Comparison of ENCODE assay signal across 24 mouse cellular contexts in genomic region chr13:30245573-30245972, GRCm38 (mm10).
DNase-seq lines count a peak whose midpoint lies in the region; ATAC-seq and TF ChIP-seq lines count a peak whose summit lies in the region.
"Had no signal": no experiment of that assay in that cellular context is flagged by ENCODE, and none has a peak within 500 bp of the region (broad histone marks: within the 10 kb centered on the region; RNA-seq: fewer than 3 reads in every experiment).

No protein-coding gene starts in this region.

- peaks cover 12% of the 10 kb centered on the region for H3K4me1 ChIP-seq in lung, embryonic 14.5 days (ENCODE audit: insufficient read depth)
- no peaks in the 10 kb centered on the region; the same call in 1 of the 2 replicates for H3K4me1 ChIP-seq in lung, adult 2 months (ENCODE audit: control insufficient read depth, insufficient read depth, low read length)
- H3K4me1 ChIP-seq: forebrain, embryonic 13.5 days had no signal

- peaks cover 4% of the 10 kb centered on the region; the same call in 1 of the 2 replicates for H3K36me3 ChIP-seq in lung, embryonic 14.5 days (ENCODE audit: insufficient read depth)
- H3K36me3 ChIP-seq: forebrain, embryonic 10.5 days; heart, embryonic 10.5 days had no signal

- H3K27ac ChIP-seq in lung, embryonic 14.5 days (ENCODE audit: low read depth), result peak overlapping the region; percentile 87
- H3K27ac ChIP-seq: forebrain, embryonic 10.5 days; forebrain, embryonic 13.5 days; heart, adult 2 months; heart, embryonic 10.5 days; heart, embryonic 13.5 days; hindbrain, embryonic 14.5 days; hindbrain, postnatal 0 days had no signal

- no peaks in the 10 kb centered on the region for H3K27me3 ChIP-seq in lung, embryonic 14.5 days (ENCODE audit: insufficient read depth, low read length)
- H3K27me3 ChIP-seq: forebrain, embryonic 13.5 days; heart, embryonic 13.5 days had no signal

- H3K9me3 ChIP-seq in lung, embryonic 14.5 days (ENCODE audit: low read depth, low read length), result no peaks in the 10 kb centered on the region
- H3K9me3 ChIP-seq: forebrain, embryonic 10.5 days; forebrain, embryonic 13.5 days; heart, embryonic 10.5 days; heart, embryonic 13.5 days had no signal

- H3K9ac ChIP-seq in lung, embryonic 14.5 days, result no peak overlapping the region
- H3K9ac ChIP-seq: forebrain, embryonic 13.5 days; heart, embryonic 13.5 days; hindbrain, embryonic 14.5 days had no signal

- peak; percentile 93 for ATAC-seq in lung, embryonic 14.5 days (ENCODE audit: insufficient read depth)
- ATAC-seq: activated CD4-positive, CD25-positive, alpha-beta regulatory T cell, adult 4 months; forebrain, embryonic 13.5 days; forebrain, embryonic 16.5 days; hindbrain, postnatal 0 days had no signal

- no peak for TF ChIP-seq CTCF in lung, embryonic 14.5 days (IDR thresholded peaks at IDR 0.05; ENCODE audit: low read depth)
- TF ChIP-seq CTCF in lung, adult 2 months (IDR thresholded peaks at IDR 0.05; ENCODE audit: insufficient read depth, low read length), result no peak

- H3K4me2 ChIP-seq in lung, embryonic 14.5 days, result peak overlapping the region; percentile 48
- H3K4me2 ChIP-seq: forebrain, embryonic 13.5 days; heart, embryonic 13.5 days; hindbrain, embryonic 14.5 days had no signal

- H3K4me3 ChIP-seq in lung, embryonic 14.5 days (ENCODE audit: low read depth, low read length), result no peak overlapping the region
- no peak overlapping the region for H3K4me3 ChIP-seq in lung, adult 2 months (replicated peaks; ENCODE audit: extremely low read depth, low read depth, low read length)
- H3K4me3 ChIP-seq: forebrain, embryonic 10.5 days; forebrain, embryonic 13.5 days; heart, adult 2 months; heart, embryonic 10.5 days; heart, embryonic 13.5 days had no signal

- no peak for TF ChIP-seq POLR2A in lung, adult 2 months (IDR thresholded peaks at IDR 0.05; ENCODE audit: borderline replicate concordance, extremely low read depth, low read depth, low read length)

- DNase-seq in lung, embryonic 14.5 days, result peak; percentile 97
- DNase-seq in lung, adult 2 months, result no peak
- DNase-seq in lung, postnatal 14 days, result peak; percentile 56
- peak; percentile 42 to 61 for DNase-seq in lung, postnatal 4 days
- no peak for DNase-seq in layer of hippocampus, adult 8-10 months (ENCODE audit: low spot score in 2 of 2)
- DNase-seq in liver, result no peak
- DNase-seq: adrenal gland, adult 8-10 months; cerebellum, adult 11 months; cerebellum, adult 2 months; cerebellum, adult 9-11 months; cerebellum, postnatal 36 days; gastrocnemius, postnatal 10 days; gastrocnemius, postnatal 36 days; heart, adult 2 months; heart, postnatal 14 days; heart, postnatal 4 days had no signal

- 38% methylated on average over 4 of the region's 4 CpGs for WGBS in lung, embryonic 14.5 days
- WGBS in lung, adult 2 months, result 55% methylated on average over 4 of the region's 4 CpGs

Comparison
In these comparisons a context has a peak if more than half of its experiments do, and no peak if none do; other contexts are left out.
1. DNase-seq: peak in lung, embryonic 14.5 days (single experiment), lung, postnatal 14 days (single experiment) and lung, postnatal 4 days (2 of 2); none in lung, adult 2 months (single experiment), layer of hippocampus, adult 8-10 months (0 of 2) and liver (single experiment).